Mouse (Mus musculus) forelimb bud, embryonic 11.5 days (tissue): ENCODE data around the gene 4930583I09Rik.

Experiments used
- DNase-seq: peaks from one replicate; pipeline ENCODE4 v3.0.0-alpha.2; 2012; ENCODE audit warnings: low read depth, low spot score

The 4930583I09Rik gene

GRCm38 (mm10) chr17:64835928-64836327 lies at the start of gene 4930583I09Rik:
Gene 4930583I09Rik, minus strand, starts transcription at chr17:64836071.
- no peak for DNase-seq

- DNase-seq: no peak
These were observed 40.2 kb upstream of the 4930583I09Rik start for GRCm38 (mm10) chr17:64876111-64876510.

GRCm38 (mm10) chr17:64873651-64874072 lies 37.8 kb upstream of the 4930583I09Rik start:
- DNase-seq: peak; percentile 34

GRCm38 (mm10) chr17:64863817-64864216 lies 27.9 kb upstream of the 4930583I09Rik start:
- no peak for DNase-seq

- DNase-seq: no peak
These were observed 25.1 kb upstream of the 4930583I09Rik start for GRCm38 (mm10) chr17:64860963-64861362.

GRCm38 (mm10) chr17:64858848-64859247 lies 23.0 kb upstream of the 4930583I09Rik start:
- no peak for DNase-seq

- DNase-seq: no peak
These were observed 12.2 kb upstream of the 4930583I09Rik start for GRCm38 (mm10) chr17:64848031-64848430.

GRCm38 (mm10) chr17:64846654-64847053 lies 10.8 kb upstream of the 4930583I09Rik start:
- DNase-seq: no peak

GRCm38 (mm10) chr17:64836892-64837291 lies 1.0 kb upstream of the 4930583I09Rik start:
- DNase-seq: no peak

- DNase-seq: no peak
These were observed 481 bp upstream of the 4930583I09Rik start for GRCm38 (mm10) chr17:64836352-64836751.

- no peak for DNase-seq
These were observed 1.9 kb downstream of the 4930583I09Rik start for GRCm38 (mm10) chr17:64833906-64834490.

- DNase-seq: no peak
These were observed 2.8 kb downstream of the 4930583I09Rik start for GRCm38 (mm10) chr17:64833071-64833470.

GRCm38 (mm10) chr17:64827482-64827881 lies 8.4 kb downstream of the 4930583I09Rik start:
- no peak for DNase-seq

GRCm38 (mm10) chr17:64826843-64827242 lies 9.0 kb downstream of the 4930583I09Rik start:
- DNase-seq: no peak

- DNase-seq: no peak
These were observed 13.3 kb downstream of the 4930583I09Rik start for GRCm38 (mm10) chr17:64822561-64822960.

- DNase-seq: no peak
These were observed 14.9 kb downstream of the 4930583I09Rik start for GRCm38 (mm10) chr17:64820841-64821593.

GRCm38 (mm10) chr17:64816298-64816697 lies 19.6 kb downstream of the 4930583I09Rik start:
- no peak for DNase-seq

GRCm38 (mm10) chr17:64815806-64816205 lies 20.1 kb downstream of the 4930583I09Rik start:
- no peak for DNase-seq

- DNase-seq: no peak
These were observed 22.3 kb downstream of the 4930583I09Rik start for GRCm38 (mm10) chr17:64813568-64813967.

GRCm38 (mm10) chr17:64806035-64806589 lies 29.8 kb downstream of the 4930583I09Rik start:
- DNase-seq: no peak

GRCm38 (mm10) chr17:64804375-64805124 lies 31.3 kb downstream of the 4930583I09Rik start:
- DNase-seq: no peak

- no peak for DNase-seq
These were observed 33.0 kb downstream of the 4930583I09Rik start for GRCm38 (mm10) chr17:64802956-64803275.
